22 mouse cellular contexts compared by ENCODE assay signal in genomic region chr8:116521208-116521607, GRCm38 (mm10). TPM values are rescaled to one million over a fixed set of nuclear protein-coding genes. Genes with fewer than 3 reads are reported as not detected.
DNase-seq lines count a peak whose midpoint lies in the region; ATAC-seq and TF ChIP-seq lines count a peak whose summit lies in the region.
"Had no signal": no experiment of that assay in that cellular context is flagged by ENCODE, and none has a peak within 500 bp of the region (broad histone marks: within the 10 kb centered on the region; RNA-seq: fewer than 3 reads in every experiment).

No protein-coding gene starts in this region.

- H3K27me3 ChIP-seq in cerebellum, adult 2 months (ENCODE audit: control insufficient read depth, insufficient read depth, low read length), result no peaks in the 10 kb centered on the region
- H3K27me3 ChIP-seq in forebrain, embryonic 13.5 days, result no peaks in the 10 kb centered on the region
- H3K27me3 ChIP-seq: embryonic facial prominence, embryonic 12.5 days; forebrain, embryonic 15.5 days; hindbrain, embryonic 13.5 days had no signal

- no peak overlapping the region for H3K4me3 ChIP-seq in cerebellum, adult 2 months (replicated peaks; ENCODE audit: insufficient read depth, low read depth, low read length)
- no peak overlapping the region for H3K4me3 ChIP-seq in forebrain, embryonic 13.5 days
- H3K4me3 ChIP-seq: embryonic facial prominence, embryonic 12.5 days; forebrain, embryonic 15.5 days; heart, embryonic 15.5 days; hindbrain, embryonic 13.5 days had no signal

- H3K4me2 ChIP-seq in forebrain, embryonic 13.5 days, result no peak overlapping the region
- H3K4me2 ChIP-seq: embryonic facial prominence, embryonic 12.5 days; forebrain, embryonic 15.5 days; heart, embryonic 11.5 days; heart, embryonic 15.5 days; hindbrain, embryonic 13.5 days had no signal

- peaks cover 12% of the 10 kb centered on the region for H3K9me3 ChIP-seq in forebrain, embryonic 13.5 days (replicated peaks)

- peaks cover 36% of the 10 kb centered on the region for H3K4me1 ChIP-seq in cerebellum, adult 2 months (ENCODE audit: control insufficient read depth, insufficient read depth, low read length)
- H3K4me1 ChIP-seq in forebrain, embryonic 13.5 days, result no peaks in the 10 kb centered on the region
- H3K4me1 ChIP-seq: embryonic facial prominence, embryonic 12.5 days; forebrain, embryonic 15.5 days; heart, embryonic 15.5 days; hindbrain, embryonic 13.5 days had no signal

- WGBS in cerebellum, adult 2 months, result 54% methylated on average over 4 of the region's 4 CpGs
- 93% methylated on average over 4 of the region's 4 CpGs for WGBS in forebrain, embryonic 13.5 days

- no peaks in the 10 kb centered on the region for H3K36me3 ChIP-seq in forebrain, embryonic 13.5 days (ENCODE audit: poor library complexity, severe bottlenecking)
- H3K36me3 ChIP-seq: embryonic facial prominence, embryonic 12.5 days; forebrain, embryonic 15.5 days; heart, embryonic 15.5 days; hindbrain, embryonic 13.5 days had no signal

- H3K9ac ChIP-seq in forebrain, embryonic 13.5 days, result no peak overlapping the region
- H3K9ac ChIP-seq: embryonic facial prominence, embryonic 12.5 days; forebrain, embryonic 15.5 days; heart, embryonic 15.5 days; hindbrain, embryonic 13.5 days had no signal

- TF ChIP-seq POLR2A in cerebellum, adult 2 months (IDR thresholded peaks at IDR 0.05; ENCODE audit: borderline replicate concordance, insufficient read depth, low read length), result no peak

- DNase-seq in cerebellum, adult 11-12 months, result peak; percentile 57
- no peak for DNase-seq in cerebellum, adult 8-10 months
- peak; percentile 37 to 54 for DNase-seq in cerebellum, adult 2 months
- DNase-seq in cerebellum, postnatal 14 days, result peak; percentile 36 to 72
- no peak for DNase-seq in heart, adult 8-10 months (ENCODE audit: low spot score)
- no peak for DNase-seq in spleen, postnatal 4 days (ENCODE audit: low spot score in 2 of 2)
- DNase-seq: adrenal gland, postnatal 10 days; gastrocnemius, postnatal 36 days; heart, adult 18-20 months; heart, postnatal 14 days; kidney, adult 11 months had no signal

- ATAC-seq in forebrain, embryonic 13.5 days, result no peak
- ATAC-seq: forebrain, embryonic 15.5 days; hindbrain, postnatal 0 days had no signal

- H3K27ac ChIP-seq in cerebellum, adult 2 months (ENCODE audit: insufficient read depth, low read length), result no peak overlapping the region
- H3K27ac ChIP-seq in forebrain, embryonic 13.5 days, result no peak overlapping the region
- H3K27ac ChIP-seq: embryonic facial prominence, embryonic 12.5 days; forebrain, embryonic 15.5 days; heart, embryonic 15.5 days; hindbrain, embryonic 13.5 days; hindbrain, postnatal 0 days had no signal

- no peak for TF ChIP-seq CTCF in cerebellum, adult 2 months (IDR thresholded peaks at IDR 0.05; ENCODE audit: borderline replicate concordance, insufficient read depth, low read depth, low read length)

RNA-seq across cellular contexts. Expression of gene Dynlrb2, which starts 16.4 kb away (rescaled TPM):
- 5.5 and 9.3 TPM in 2 replicates for polyA plus RNA-seq in cerebellum, adult 2 months (2012; rRNA removed)
- polyA plus RNA-seq in forebrain, embryonic 13.5 days (2015; fragmentation: Nextera tagmentation; extraction: Ambion mirVana), result 11.7 and 14.4 TPM in 2 replicates
- not detected for total RNA-seq in heart, adult 8-10 months (2022)
- total RNA-seq: gastrocnemius, postnatal 36 days; heart, postnatal 14 days; hematopoietic stem cell, adult 5-6 weeks; MEL had no signal
- polyA plus RNA-seq: C2C12; heart, embryonic 11.5 days; intestine, embryonic 14.5 days had no signal

Comparison
In these comparisons a context has a peak if more than half of its experiments do, and no peak if none do; other contexts are left out.
1. DNase-seq: peak in cerebellum, adult 11-12 months (single experiment), cerebellum, adult 2 months (2 of 2) and cerebellum, postnatal 14 days (2 of 2); none in cerebellum, adult 8-10 months (single experiment), heart, adult 8-10 months (single experiment) and spleen, postnatal 4 days (0 of 2).